Mouse (Mus musculus): ENCODE data around the gene Lrrc43. TPM values are rescaled to one million over a fixed set of nuclear protein-coding genes. Genes with fewer than 3 reads are reported as not detected.

Gene Lrrc43
- polyA plus RNA-seq, 1 experiment = not detected

DNA sequence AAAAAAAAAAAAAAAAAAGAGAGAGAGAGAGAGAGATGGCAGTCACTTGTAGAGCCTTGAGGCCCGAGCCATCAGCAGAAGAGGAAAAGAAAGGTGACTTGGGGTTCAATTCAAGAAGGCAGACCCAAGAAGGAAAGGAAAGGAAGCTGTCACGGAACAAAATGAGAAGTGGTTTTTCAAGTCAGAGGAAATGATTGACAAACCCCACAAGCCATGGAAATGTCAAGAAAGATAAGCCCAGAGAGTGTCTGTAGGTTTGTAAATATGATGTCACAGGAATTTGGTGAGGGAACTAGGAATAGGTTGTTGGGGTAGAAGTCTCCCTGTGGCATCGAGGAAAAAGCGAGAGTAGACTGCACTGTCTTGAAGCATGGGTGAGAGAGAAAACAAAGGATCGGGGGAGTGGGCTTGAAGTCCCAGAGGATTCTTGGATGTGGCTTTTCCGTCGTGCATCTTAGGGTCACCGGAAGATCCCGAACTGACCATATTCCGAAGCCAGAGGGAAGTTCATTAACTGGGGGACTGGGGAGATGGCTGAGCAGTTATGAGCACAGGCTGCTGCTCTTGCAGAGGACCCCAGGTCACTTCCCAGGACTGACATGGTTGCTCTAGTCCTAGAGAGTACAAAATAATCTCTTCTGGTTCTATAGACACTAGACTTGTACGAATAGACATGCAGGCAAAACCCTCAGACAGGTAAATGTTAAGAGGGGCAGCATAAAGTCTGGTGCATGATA, 1.3 kb upstream of the Lrrc43 start:
- no peak overlapping the region for H3K4me3 ChIP-seq (ENCODE audit: low read depth, low read length)
- no peaks in the 10 kb centered on the region for H3K9me3 ChIP-seq (replicated peaks; ENCODE audit: control insufficient read depth, insufficient read depth, low read length, poor library complexity, severe bottlenecking)
- no peaks in the 10 kb centered on the region for H3K4me1 ChIP-seq (ENCODE audit: control insufficient read depth, insufficient read depth, low read length)
- no peak for TF ChIP-seq CTCF (IDR thresholded peaks at IDR 0.05; ENCODE audit: low read depth, low read length)
- no peak for TF ChIP-seq POLR2A (IDR thresholded peaks at IDR 0.05; ENCODE audit: insufficient read depth, low read length)
- TF ChIP-seq EP300 (IDR thresholded peaks at IDR 0.05; ENCODE audit: insufficient read depth, low read depth, low read length) = no peak
- no peaks in the 10 kb centered on the region for H3K27me3 ChIP-seq (ENCODE audit: control insufficient read depth, insufficient read depth, low read length, poor library complexity, severe bottlenecking)
- H3K36me3 ChIP-seq (ENCODE audit: control insufficient read depth, insufficient read depth, low read length, poor library complexity, severe bottlenecking) = no peaks in the 10 kb centered on the region
- H3K27ac ChIP-seq (ENCODE audit: insufficient read depth, low read length) = no peak overlapping the region
- no peak overlapping the region for H3K9ac ChIP-seq (ENCODE audit: low read depth, poor library complexity, severe bottlenecking)

DNA sequence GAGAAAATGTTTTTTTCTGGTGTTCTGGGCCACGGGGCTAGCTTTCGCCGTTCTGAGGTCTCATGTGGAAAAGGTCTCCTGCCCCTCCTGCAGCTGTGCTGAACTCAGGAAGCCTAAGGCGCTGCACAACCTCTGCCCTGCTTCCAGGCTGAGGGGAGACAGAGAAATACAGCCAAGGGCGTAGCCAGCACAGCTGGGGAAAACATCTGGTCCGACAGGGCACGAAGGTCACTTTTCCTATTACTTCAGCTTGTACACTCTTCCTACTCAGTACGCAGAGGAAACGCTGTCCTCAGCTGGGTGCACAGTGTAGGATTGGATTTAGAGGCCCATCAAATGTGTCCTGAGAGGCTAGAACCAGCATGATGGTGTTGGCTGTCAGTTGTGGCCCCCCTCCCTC, 830 bp downstream of the Lrrc43 start:
- no peaks in the 10 kb centered on the region for H3K27me3 ChIP-seq (ENCODE audit: control insufficient read depth, insufficient read depth, low read length, poor library complexity, severe bottlenecking)
- H3K27ac ChIP-seq (ENCODE audit: insufficient read depth, low read length) = no peak overlapping the region
- H3K4me1 ChIP-seq (ENCODE audit: control insufficient read depth, insufficient read depth, low read length) = no peaks in the 10 kb centered on the region
- H3K4me3 ChIP-seq (ENCODE audit: low read depth, low read length) = no peak overlapping the region
- TF ChIP-seq EP300 (IDR thresholded peaks at IDR 0.05; ENCODE audit: insufficient read depth, low read depth, low read length) (no peak), CTCF (IDR thresholded peaks at IDR 0.05; ENCODE audit: low read depth, low read length) (no peak), POLR2A (IDR thresholded peaks at IDR 0.05; ENCODE audit: insufficient read depth, low read length) (no peak)
- H3K36me3 ChIP-seq (ENCODE audit: control insufficient read depth, insufficient read depth, low read length, poor library complexity, severe bottlenecking) = no peaks in the 10 kb centered on the region
- no peak overlapping the region for H3K9ac ChIP-seq (ENCODE audit: low read depth, poor library complexity, severe bottlenecking)
- H3K9me3 ChIP-seq (replicated peaks; ENCODE audit: control insufficient read depth, insufficient read depth, low read length, poor library complexity, severe bottlenecking) = no peaks in the 10 kb centered on the region

DNA sequence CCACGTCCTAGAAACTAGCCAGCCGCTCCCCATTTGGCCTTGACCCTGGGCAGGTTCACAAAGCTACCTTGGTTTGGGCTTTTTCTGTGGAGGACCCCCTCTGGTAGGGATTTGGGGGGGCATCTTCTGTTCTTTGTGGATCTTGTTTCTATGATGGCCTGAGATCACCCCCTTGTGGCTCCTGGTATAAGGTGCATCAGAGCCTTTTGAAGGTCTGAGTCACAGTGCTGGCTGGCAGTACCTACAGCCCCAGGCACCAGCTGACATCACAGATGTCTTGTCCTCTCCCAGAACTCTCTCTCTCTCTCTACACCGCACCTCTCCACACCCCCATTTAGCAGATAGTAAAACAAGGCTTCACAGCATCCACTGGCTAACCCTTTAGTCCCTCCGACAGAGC, 10.6 kb downstream of the Lrrc43 start:
- Histone ChIP-seq H3K27me3 (ENCODE audit: control insufficient read depth, insufficient read depth, low read length, poor library complexity, severe bottlenecking) (no peaks in the 10 kb centered on the region), H3K4me3 (ENCODE audit: low read depth, low read length) (no peak overlapping the region), H3K27ac (ENCODE audit: insufficient read depth, low read length) (no peak overlapping the region), H3K9ac (ENCODE audit: low read depth, poor library complexity, severe bottlenecking) (no peak overlapping the region), H3K9me3 (replicated peaks; ENCODE audit: control insufficient read depth, insufficient read depth, low read length, poor library complexity, severe bottlenecking) (no peaks in the 10 kb centered on the region), H3K36me3 (ENCODE audit: control insufficient read depth, insufficient read depth, low read length, poor library complexity, severe bottlenecking) (no peaks in the 10 kb centered on the region), H3K4me1 (ENCODE audit: control insufficient read depth, insufficient read depth, low read length) (peaks cover 2% of the 10 kb centered on the region)
- no peak for TF ChIP-seq POLR2A (IDR thresholded peaks at IDR 0.05; ENCODE audit: insufficient read depth, low read length)
- TF ChIP-seq CTCF (IDR thresholded peaks at IDR 0.05; ENCODE audit: low read depth, low read length) = peak; percentile 44
- no peak for TF ChIP-seq EP300 (IDR thresholded peaks at IDR 0.05; ENCODE audit: insufficient read depth, low read depth, low read length)

DNA sequence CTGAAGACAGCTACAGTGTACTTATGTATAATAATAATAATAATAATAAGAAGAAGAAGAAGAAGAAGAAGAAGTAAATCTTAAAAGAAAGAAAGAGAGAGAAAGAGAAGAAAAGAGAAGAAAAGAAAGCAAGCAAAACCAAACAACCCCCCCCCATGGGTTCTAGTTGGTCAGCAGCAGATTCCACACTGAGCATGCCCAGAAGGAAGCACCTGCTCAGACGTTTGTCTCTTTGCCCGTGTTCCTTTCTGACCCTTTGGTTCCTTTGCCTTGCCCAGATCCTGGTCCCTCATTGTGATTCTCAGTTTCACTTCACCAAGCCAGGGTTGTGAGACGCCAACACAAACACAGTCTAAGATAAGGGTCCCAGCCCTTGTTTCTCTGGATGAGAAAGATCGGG, 12.9 kb downstream of the Lrrc43 start:
- no peak overlapping the region for H3K9ac ChIP-seq (ENCODE audit: low read depth, poor library complexity, severe bottlenecking)
- no peaks in the 10 kb centered on the region for H3K36me3 ChIP-seq (ENCODE audit: control insufficient read depth, insufficient read depth, low read length, poor library complexity, severe bottlenecking)
- H3K4me3 ChIP-seq (ENCODE audit: low read depth, low read length) = no peak overlapping the region
- H3K9me3 ChIP-seq (replicated peaks; ENCODE audit: control insufficient read depth, insufficient read depth, low read length, poor library complexity, severe bottlenecking) = no peaks in the 10 kb centered on the region
- H3K27ac ChIP-seq (ENCODE audit: insufficient read depth, low read length) = no peak overlapping the region
- peaks cover under 1% of the 10 kb centered on the region for H3K4me1 ChIP-seq (ENCODE audit: control insufficient read depth, insufficient read depth, low read length)
- TF ChIP-seq EP300 (IDR thresholded peaks at IDR 0.05; ENCODE audit: insufficient read depth, low read depth, low read length) (no peak), CTCF (IDR thresholded peaks at IDR 0.05; ENCODE audit: low read depth, low read length) (no peak), POLR2A (IDR thresholded peaks at IDR 0.05; ENCODE audit: insufficient read depth, low read length) (no peak)
- H3K27me3 ChIP-seq (ENCODE audit: control insufficient read depth, insufficient read depth, low read length, poor library complexity, severe bottlenecking) = no peaks in the 10 kb centered on the region

DNA sequence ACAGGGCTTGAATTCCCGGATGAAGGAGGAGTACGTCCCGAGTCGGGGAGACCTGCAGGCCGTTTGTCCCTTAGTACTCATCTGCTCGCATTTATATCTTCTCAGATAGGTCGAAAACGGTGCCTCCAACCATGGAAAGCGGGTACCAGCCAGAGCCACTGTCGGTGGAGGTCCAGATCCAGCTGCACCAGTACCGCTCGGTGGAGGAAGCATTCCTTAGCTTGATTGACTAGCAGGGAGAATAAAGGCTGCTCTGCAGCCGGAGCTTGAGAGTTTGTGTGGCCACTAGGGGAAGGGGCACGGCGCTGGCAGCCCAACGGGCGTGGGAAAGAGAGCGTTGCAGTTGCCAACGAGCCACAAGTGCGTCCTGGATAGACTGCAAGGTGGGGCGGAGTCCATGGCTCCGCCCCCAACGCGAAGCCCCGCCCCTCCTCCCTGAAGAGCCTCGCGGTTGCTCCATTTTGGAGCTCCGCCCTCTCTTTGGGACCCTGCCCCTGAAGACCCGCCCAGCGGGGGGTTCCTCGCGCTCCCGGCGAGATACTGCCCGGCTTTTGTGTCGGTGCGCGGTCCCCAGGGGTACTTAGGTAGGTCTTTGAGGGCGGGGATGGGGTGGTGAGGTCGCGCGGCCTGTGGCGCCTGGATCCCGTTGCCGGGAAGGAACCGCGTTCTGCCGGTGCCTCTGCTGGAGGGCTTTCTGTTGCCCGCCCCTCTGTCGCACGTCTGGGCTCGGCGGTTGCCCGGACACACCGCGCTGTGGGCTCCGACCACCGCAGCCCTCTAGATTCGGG, 19.0 kb downstream of the Lrrc43 start:
- Histone ChIP-seq H3K9ac (ENCODE audit: low read depth, poor library complexity, severe bottlenecking) (peak overlapping the region; percentile 83), H3K4me3 (ENCODE audit: low read depth, low read length) (peak overlapping the region; percentile 86), H3K9me3 (replicated peaks; ENCODE audit: control insufficient read depth, insufficient read depth, low read length, poor library complexity, severe bottlenecking) (no peaks in the 10 kb centered on the region), H3K4me1 (ENCODE audit: control insufficient read depth, insufficient read depth, low read length) (peaks cover 7% of the 10 kb centered on the region), H3K36me3 (ENCODE audit: control insufficient read depth, insufficient read depth, low read length, poor library complexity, severe bottlenecking) (no peaks in the 10 kb centered on the region), H3K27ac (ENCODE audit: insufficient read depth, low read length) (no peak overlapping the region), H3K27me3 (ENCODE audit: control insufficient read depth, insufficient read depth, low read length, poor library complexity, severe bottlenecking) (no peaks in the 10 kb centered on the region)
- TF ChIP-seq EP300 (IDR thresholded peaks at IDR 0.05; ENCODE audit: insufficient read depth, low read depth, low read length) = no peak
- TF ChIP-seq POLR2A (IDR thresholded peaks at IDR 0.05; ENCODE audit: insufficient read depth, low read length) = no peak
- TF ChIP-seq CTCF (IDR thresholded peaks at IDR 0.05; ENCODE audit: low read depth, low read length) = no peak

DNA sequence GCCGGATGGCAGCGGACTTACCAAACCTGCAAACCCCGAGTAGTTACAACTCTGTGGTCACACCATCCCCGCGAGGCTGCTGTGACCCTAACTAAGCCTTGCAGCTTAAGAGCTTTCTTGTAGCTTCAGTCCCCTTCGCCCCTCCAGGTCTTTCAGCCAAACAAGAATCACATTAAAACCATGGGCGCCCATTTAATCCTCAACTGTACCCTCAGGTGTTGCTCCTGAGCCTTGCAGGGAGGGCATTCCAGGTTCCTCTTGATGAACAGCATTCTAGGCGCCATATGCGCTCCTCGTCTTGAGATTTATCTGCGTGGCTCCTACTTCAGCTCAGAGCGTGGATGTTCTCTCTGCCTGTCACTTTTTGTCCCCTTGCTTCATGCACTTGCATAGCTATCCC, 19.8 kb downstream of the Lrrc43 start:
- no peaks in the 10 kb centered on the region for H3K27me3 ChIP-seq (ENCODE audit: control insufficient read depth, insufficient read depth, low read length, poor library complexity, severe bottlenecking)
- peak overlapping the region; percentile 86 for H3K4me3 ChIP-seq (ENCODE audit: low read depth, low read length)
- H3K9me3 ChIP-seq (replicated peaks; ENCODE audit: control insufficient read depth, insufficient read depth, low read length, poor library complexity, severe bottlenecking) = no peaks in the 10 kb centered on the region
- peak overlapping the region; percentile 83 for H3K9ac ChIP-seq (ENCODE audit: low read depth, poor library complexity, severe bottlenecking)
- peaks cover 7% of the 10 kb centered on the region for H3K4me1 ChIP-seq (ENCODE audit: control insufficient read depth, insufficient read depth, low read length)
- no peak overlapping the region for H3K27ac ChIP-seq (ENCODE audit: insufficient read depth, low read length)
- TF ChIP-seq EP300 (IDR thresholded peaks at IDR 0.05; ENCODE audit: insufficient read depth, low read depth, low read length) = no peak
- no peak for TF ChIP-seq CTCF (IDR thresholded peaks at IDR 0.05; ENCODE audit: low read depth, low read length)
- TF ChIP-seq POLR2A (IDR thresholded peaks at IDR 0.05; ENCODE audit: insufficient read depth, low read length) = no peak
- no peaks in the 10 kb centered on the region for H3K36me3 ChIP-seq (ENCODE audit: control insufficient read depth, insufficient read depth, low read length, poor library complexity, severe bottlenecking)
